Mouse (Mus musculus) embryonic facial prominence, embryonic 11.5 days (tissue): ENCODE measurements at regions not wholly inside any gene's neighbourhood (a gene's known extent, or its start where the extent isn't known, plus 50 kb on each side); places are given as distances from the start of the nearest gene placed in this dataset.

Experiments
- ATAC-seq: fragments of 200-750 bp; cut with Nextera tagmentation; replicated peaks from 2 replicates; pipeline ENCODE4 v1.8.0; 2017; ENCODE audit warnings: low read depth; ENCODE audit not compliant: insufficient number of reproducible peaks, low FRiP score, low TSS enrichment
- DNase-seq: peaks from one replicate; pipeline ENCODE4 v3.0.0-alpha.2; 2015; ENCODE audit warnings: low spot score
- H3K27ac ChIP-seq: fragments of 300-500 bp; sonication (generic); replicated peaks from 2 replicates; pipeline ENCODE4 v1.5.1; 2014; ENCODE audit warnings: mild to moderate bottlenecking, low read depth, low read length, control low read depth
- H3K27me3 ChIP-seq: fragments of 300-500 bp; sonication (generic); 2 replicates; pipeline ENCODE4 v1.6.1; 2014; ENCODE audit warnings: mild to moderate bottlenecking, low read length, moderate library complexity, mixed read lengths; ENCODE audit not compliant: control insufficient read depth, insufficient read depth
- H3K36me3 ChIP-seq: fragments of 300-500 bp; sonication (generic); replicated peaks from 2 replicates; pipeline ENCODE4 v1.6.1; 2014; ENCODE audit warnings: low read depth, mild to moderate bottlenecking, low read length, moderate library complexity, mixed read lengths; ENCODE audit not compliant: control insufficient read depth, insufficient read depth
- H3K4me1 ChIP-seq: fragments of 300-500 bp; sonication (generic); 2 replicates; pipeline ENCODE4 v1.6.1; 2014; ENCODE audit warnings: low read length, mixed read lengths; ENCODE audit not compliant: control insufficient read depth, insufficient read depth
- H3K4me2 ChIP-seq: fragments of 300-500 bp; sonication (generic); 2 replicates; pipeline ENCODE4 v1.6.1; 2014; ENCODE audit warnings: low read depth, mild to moderate bottlenecking, control low read depth, low read length, moderate library complexity
- H3K4me3 ChIP-seq: fragments of 300-500 bp; sonication (generic); 2 replicates; pipeline ENCODE4 v1.5.1; 2014; ENCODE audit warnings: low read depth, low read length, control low read depth
- H3K9ac ChIP-seq: fragments of 300-500 bp; sonication (generic); replicated peaks from 2 replicates; pipeline ENCODE4 v1.6.1; 2014; ENCODE audit warnings: mild to moderate bottlenecking, control low read depth, low read length
- H3K9me3 ChIP-seq: fragments of 300-500 bp; sonication (generic); replicated peaks from 2 replicates; pipeline ENCODE4 v1.6.1; 2016; ENCODE audit warnings: mild to moderate bottlenecking, low read length, inconsistent platforms, mixed read lengths; ENCODE audit not compliant: control insufficient read depth
- WGBS: fragments of 180-500 bp; shearing (Covaris S2); extraction: QIAGEN DNeasy Blood & Tissue Kit; methylation state at CpG from one replicate; pipeline ENCODE4 v1.1.7; 2014; 5-methylcytosine and 5-hydroxymethylcytosine counted together

DNA sequence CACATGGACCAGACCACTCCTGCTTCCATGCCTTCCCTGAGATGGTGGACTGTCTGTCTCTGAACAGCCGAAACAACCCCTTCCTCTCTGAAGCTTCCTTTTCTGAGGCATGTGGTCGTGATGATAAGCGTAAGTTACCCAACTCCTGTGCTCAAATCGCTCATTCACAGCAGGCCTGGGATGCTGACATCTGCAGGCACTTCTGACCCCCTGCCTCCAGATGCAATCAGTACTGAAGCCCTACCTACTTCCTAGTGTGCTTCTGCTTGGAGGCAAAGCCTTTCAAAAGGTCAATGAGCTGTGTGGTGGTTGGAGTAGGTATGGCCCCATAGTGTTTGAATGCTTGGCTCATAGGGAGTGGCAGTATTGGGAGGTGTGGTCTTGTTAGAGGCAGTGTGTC, 253.7 kb upstream of the Irx3 start:
- Histone ChIP-seq H3K36me3 (no peaks in the 10 kb centered on the region), H3K9me3 (no peaks in the 10 kb centered on the region), H3K4me2 (no peak overlapping the region), H3K27ac (no peak overlapping the region), H3K27me3 (no peaks in the 10 kb centered on the region), H3K9ac (no peak overlapping the region), H3K4me1 (no peaks in the 10 kb centered on the region), H3K4me3 (no peak overlapping the region)
- DNase-seq = no peak
- no peak for ATAC-seq
- 79% methylated on average over 4 of the region's 4 CpGs for WGBS

DNA sequence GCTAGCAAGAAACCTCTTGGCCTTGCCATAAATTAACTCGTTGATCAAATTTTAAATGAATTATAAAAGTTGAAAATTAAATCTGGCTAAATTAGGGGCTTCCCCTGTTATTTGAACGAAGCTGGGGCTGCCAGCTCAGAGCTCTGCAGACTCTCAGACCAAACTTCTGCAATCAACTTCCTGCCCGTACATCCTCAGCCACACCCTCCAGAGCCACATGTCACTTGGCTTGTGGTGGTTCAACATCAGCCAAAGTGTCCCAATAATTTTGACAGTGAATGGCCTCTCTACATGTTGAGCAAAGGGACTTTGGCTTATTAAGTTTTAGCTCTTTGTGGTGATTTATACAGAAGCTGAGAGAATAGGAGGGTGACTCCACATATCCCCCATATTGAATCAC, 242.8 kb upstream of the Irx3 start:
- Histone ChIP-seq H3K4me2 (no peak overlapping the region), H3K4me3 (no peak overlapping the region), H3K27me3 (no peaks in the 10 kb centered on the region), H3K9ac (no peak overlapping the region), H3K9me3 (no peaks in the 10 kb centered on the region), H3K36me3 (no peaks in the 10 kb centered on the region), H3K27ac (no peak overlapping the region), H3K4me1 (no peaks in the 10 kb centered on the region)
- ATAC-seq (no peak), DNase-seq (no peak)
- 80% methylated on average over 3 of the region's 3 CpGs for WGBS

DNA sequence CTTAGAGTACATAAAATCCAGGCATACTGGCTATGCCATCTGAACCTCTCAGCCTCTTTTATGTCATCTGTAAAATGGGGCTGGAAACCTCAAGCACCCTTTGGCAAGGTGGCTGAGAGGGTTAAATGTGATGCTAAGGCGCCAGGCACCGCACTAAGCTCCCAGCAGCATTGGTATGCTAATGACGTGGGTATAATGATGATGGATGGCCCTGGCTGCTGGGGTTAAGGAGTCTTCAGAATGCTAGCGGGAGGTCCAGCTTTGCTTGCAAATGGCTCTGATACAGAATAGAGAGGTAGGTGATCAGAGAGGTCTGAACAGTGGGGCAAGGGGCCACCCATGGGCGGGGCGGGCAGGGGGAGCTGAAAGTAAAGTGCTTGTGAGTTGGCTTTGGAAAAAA, 241.1 kb upstream of the Irx3 start:
- Histone ChIP-seq H3K27me3 (no peaks in the 10 kb centered on the region), H3K9ac (no peak overlapping the region), H3K9me3 (no peaks in the 10 kb centered on the region), H3K4me1 (no peaks in the 10 kb centered on the region), H3K36me3 (no peaks in the 10 kb centered on the region), H3K4me3 (no peak overlapping the region), H3K4me2 (no peak overlapping the region), H3K27ac (no peak overlapping the region)
- DNase-seq (no peak), ATAC-seq (no peak)
- WGBS = 10% methylated on average over 6 of the region's 6 CpGs

DNA sequence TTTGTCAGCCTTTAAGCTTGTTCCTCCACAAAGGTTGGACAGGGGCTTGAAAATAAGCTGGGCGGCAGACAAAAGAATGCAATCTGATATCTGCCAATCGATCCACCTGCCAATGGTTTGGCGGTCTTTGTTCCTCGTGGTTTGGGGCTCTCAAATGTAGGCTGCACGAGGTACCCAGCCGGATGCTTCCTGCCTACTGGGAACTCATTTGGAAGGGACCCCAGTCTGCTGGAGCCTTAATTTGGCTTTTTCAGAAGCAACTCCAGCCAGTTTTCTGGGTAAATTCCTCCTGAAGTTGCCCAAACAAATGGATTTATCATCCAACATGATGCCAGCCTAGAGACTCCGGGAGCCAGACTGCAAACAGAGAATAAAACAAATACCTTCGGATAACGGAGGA, 228.1 kb upstream of the Irx3 start:
- ATAC-seq (no peak), DNase-seq (no peak)
- Histone ChIP-seq H3K9ac (no peak overlapping the region), H3K36me3 (no peaks in the 10 kb centered on the region), H3K9me3 (no peaks in the 10 kb centered on the region), H3K4me1 (no peaks in the 10 kb centered on the region; the same call in 1 of the 2 replicates), H3K27ac (no peak overlapping the region), H3K4me3 (no peak overlapping the region), H3K27me3 (0 out of 2 replicates have a peak, but pooled peaks cover 4% of the 10 kb centered on the region), H3K4me2 (no peak overlapping the region)
- WGBS = 43% methylated on average over 9 of the region's 9 CpGs

DNA sequence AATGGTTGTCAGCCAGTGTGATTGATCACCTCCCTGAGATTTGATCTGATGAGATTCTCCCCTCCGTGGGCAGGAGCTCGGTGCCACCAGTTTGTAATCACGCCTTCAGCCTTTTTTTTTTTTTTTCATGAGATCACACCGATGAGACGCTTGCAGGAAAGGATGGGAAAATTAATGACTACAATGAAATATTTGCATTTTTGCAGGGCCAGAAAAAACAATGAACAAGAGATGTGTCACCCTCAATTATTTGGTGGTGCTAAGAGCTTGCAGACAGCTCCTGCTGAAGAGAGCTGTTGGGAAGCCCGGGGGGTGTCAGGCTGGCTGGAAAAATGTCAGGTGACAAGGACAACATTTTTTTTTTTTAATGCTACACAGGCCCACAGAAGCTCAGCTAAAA, 227.6 kb upstream of the Irx3 start:
- H3K4me1 ChIP-seq = no peaks in the 10 kb centered on the region; the same call in 1 of the 2 replicates
- no peaks in the 10 kb centered on the region for H3K9me3 ChIP-seq
- no peak overlapping the region for H3K4me3 ChIP-seq
- no peaks in the 10 kb centered on the region for H3K36me3 ChIP-seq
- no peak for ATAC-seq
- no peak overlapping the region for H3K9ac ChIP-seq
- H3K27me3 ChIP-seq = 0 out of 2 replicates have a peak, but pooled peaks cover 4% of the 10 kb centered on the region
- whole genome bisulfite sequencing = 41% methylated on average over 6 of the region's 6 CpGs
- DNase-seq = no peak
- H3K4me2 ChIP-seq = no peak overlapping the region
- no peak overlapping the region for H3K27ac ChIP-seq

DNA sequence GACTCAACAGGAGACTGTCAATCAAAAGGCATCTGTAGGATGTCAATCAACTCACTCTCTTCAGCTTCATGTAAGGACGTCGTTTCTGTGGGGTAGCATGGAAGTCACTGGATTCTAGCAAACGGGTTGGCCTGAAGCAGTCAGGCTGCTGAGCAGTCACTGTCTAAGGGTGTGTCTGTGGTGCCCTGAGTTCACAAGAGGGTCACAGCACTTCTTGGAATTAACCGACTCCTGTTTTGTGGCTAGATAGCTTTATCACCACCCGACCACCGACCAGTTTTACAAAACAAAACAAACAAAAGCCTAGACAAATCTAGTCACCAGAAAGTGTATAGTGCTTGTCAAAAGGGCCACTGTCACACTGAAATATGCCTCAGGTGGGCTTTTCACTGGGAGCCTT, 226.4 kb upstream of the Irx3 start:
- Histone ChIP-seq H3K36me3 (no peaks in the 10 kb centered on the region), H3K4me1 (no peaks in the 10 kb centered on the region; the same call in 1 of the 2 replicates), H3K27me3 (peaks cover 7% of the 10 kb centered on the region; the same call in 1 of the 2 replicates), H3K4me3 (no peak overlapping the region), H3K4me2 (no peak overlapping the region), H3K9me3 (no peaks in the 10 kb centered on the region), H3K27ac (no peak overlapping the region), H3K9ac (no peak overlapping the region)
- no peak for ATAC-seq
- WGBS = 8% methylated on average over 6 of the region's 6 CpGs
- no peak for DNase-seq

DNA sequence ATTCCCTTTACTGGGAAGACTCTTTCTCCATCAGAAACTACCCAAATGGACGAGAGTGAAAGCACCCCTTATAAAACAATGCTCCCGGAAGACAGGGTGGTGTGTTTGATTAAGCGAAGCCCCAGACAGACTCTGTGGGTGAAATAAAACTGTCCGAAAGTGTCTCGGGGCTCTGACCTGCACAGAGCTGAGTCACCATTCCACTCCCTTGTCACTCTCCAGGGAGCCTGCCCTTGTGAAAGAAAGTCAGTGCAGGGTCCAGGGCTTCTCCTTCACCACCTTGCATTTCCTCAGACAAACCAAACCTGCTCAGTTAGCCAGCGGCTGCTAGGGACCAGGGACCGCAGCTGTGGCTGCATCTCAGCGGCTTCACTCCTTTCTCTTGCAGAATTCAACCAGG, 222.3 kb upstream of the Irx3 start:
- ATAC-seq (no peak), DNase-seq (no peak)
- H3K27ac ChIP-seq = no peak overlapping the region
- no peak overlapping the region for H3K4me2 ChIP-seq
- H3K27me3 ChIP-seq = peaks cover 8% of the 10 kb centered on the region; the same call in 1 of the 2 replicates
- H3K36me3 ChIP-seq = no peaks in the 10 kb centered on the region
- no peaks in the 10 kb centered on the region for H3K4me1 ChIP-seq
- 17% methylated on average over 8 of the region's 8 CpGs for WGBS
- no peak overlapping the region for H3K4me3 ChIP-seq
- H3K9ac ChIP-seq = no peak overlapping the region; the same call in 1 of the 2 replicates
- H3K9me3 ChIP-seq = no peaks in the 10 kb centered on the region

DNA sequence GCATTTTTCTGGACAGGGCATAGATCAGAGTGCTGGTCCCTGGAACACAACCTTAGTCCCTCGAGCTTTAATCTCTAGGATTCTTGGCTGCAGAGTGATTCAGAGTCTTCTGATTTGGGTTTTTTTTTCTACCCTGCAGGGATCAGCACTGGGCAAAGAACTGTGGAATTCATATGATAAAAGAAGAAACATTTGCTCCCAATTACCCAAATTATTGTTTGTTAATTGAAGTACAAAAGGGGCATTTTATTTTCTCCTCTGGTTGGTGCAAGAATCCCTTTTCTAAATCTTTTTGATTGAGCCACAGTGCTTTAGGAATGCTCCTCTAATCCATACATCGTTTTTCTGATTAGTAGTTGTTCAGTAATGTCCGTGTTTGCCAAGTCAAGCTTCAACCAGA, 219.7 kb upstream of the Irx3 start:
- no peak overlapping the region for H3K4me2 ChIP-seq
- no peaks in the 10 kb centered on the region for H3K9me3 ChIP-seq
- ATAC-seq = no peak
- no peak for DNase-seq
- peaks cover 4% of the 10 kb centered on the region; the same call in 1 of the 2 replicates for H3K27me3 ChIP-seq
- H3K36me3 ChIP-seq = no peaks in the 10 kb centered on the region
- no peak overlapping the region for H3K27ac ChIP-seq
- H3K4me3 ChIP-seq = no peak overlapping the region
- H3K4me1 ChIP-seq = no peaks in the 10 kb centered on the region
- no peak overlapping the region for H3K9ac ChIP-seq
- WGBS = 56% methylated on average over 3 of the region's 3 CpGs
